Mouse (Mus musculus): ENCODE results near the gene Kmt2b. TPM values are rescaled to one million over a fixed set of nuclear protein-coding genes. Genes with fewer than 3 reads are reported as not detected.

Gene Kmt2b
- polyA plus RNA-seq, 1 experiment from 2014 or later = 14.8 TPM

GRCm38 (mm10) chr7:30558656-30559442 is 29.7 kb downstream of the Kmt2b start:
- ATAC-seq (ENCODE audit: insufficient read depth) (no peak), DNase-seq (no peak)
- peak overlapping the region; percentile 95 for H3K4me2 ChIP-seq
- no peaks in the 10 kb centered on the region for H3K27me3 ChIP-seq (ENCODE audit: insufficient read depth, low read length)
- H3K27ac ChIP-seq (ENCODE audit: low read depth) = peak overlapping the region; percentile 16; the same call in 1 of the 2 replicates
- H3K9me3 ChIP-seq (ENCODE audit: low read depth, low read length) = no peaks in the 10 kb centered on the region
- no peak for TF ChIP-seq CTCF (IDR thresholded peaks at IDR 0.05; ENCODE audit: low read depth)
- WGBS = 15% methylated on average over 12 of the region's 12 CpGs
- peak overlapping the region; percentile 75 for H3K9ac ChIP-seq
- H3K4me1 ChIP-seq (ENCODE audit: insufficient read depth) = peaks cover 5% of the 10 kb centered on the region; the same call in 1 of the 2 replicates
- H3K36me3 ChIP-seq (ENCODE audit: insufficient read depth) = peaks cover 31% of the 10 kb centered on the region
- H3K4me3 ChIP-seq (ENCODE audit: low read depth, low read length) = peak overlapping the region; percentile 64

- H3K27ac ChIP-seq (ENCODE audit: low read depth) = no peak overlapping the region
- TF ChIP-seq CTCF (IDR thresholded peaks at IDR 0.05; ENCODE audit: low read depth) = no peak
- H3K4me3 ChIP-seq (ENCODE audit: low read depth, low read length) = peak overlapping the region; percentile 64
- peaks cover 31% of the 10 kb centered on the region for H3K36me3 ChIP-seq (ENCODE audit: insufficient read depth)
- DNase-seq (no peak), ATAC-seq (ENCODE audit: insufficient read depth) (no peak)
- no peaks in the 10 kb centered on the region for H3K9me3 ChIP-seq (ENCODE audit: low read depth, low read length)
- H3K27me3 ChIP-seq (ENCODE audit: insufficient read depth, low read length) = no peaks in the 10 kb centered on the region
- H3K9ac ChIP-seq = no peak overlapping the region; the same call in 1 of the 2 replicates
- peaks cover 12% of the 10 kb centered on the region; the same call in 1 of the 2 replicates for H3K4me1 ChIP-seq (ENCODE audit: insufficient read depth)
- 90% methylated on average over 13 of the region's 13 CpGs for WGBS
- H3K4me2 ChIP-seq = peak overlapping the region; percentile 95
Observed at GRCm38 (mm10) chr7:30557901-30558514, 30.5 kb downstream of the Kmt2b start.

GRCm38 (mm10) chr7:30556894-30557536 is 31.5 kb downstream of the Kmt2b start:
- no peak overlapping the region for H3K4me3 ChIP-seq (ENCODE audit: low read depth, low read length)
- DNase-seq (peak; percentile 14), ATAC-seq (ENCODE audit: insufficient read depth) (no peak)
- peaks cover 12% of the 10 kb centered on the region; the same call in 1 of the 2 replicates for H3K4me1 ChIP-seq (ENCODE audit: insufficient read depth)
- WGBS = 92% methylated on average over 18 of the region's 18 CpGs
- no peaks in the 10 kb centered on the region for H3K27me3 ChIP-seq (ENCODE audit: insufficient read depth, low read length)
- H3K27ac ChIP-seq (ENCODE audit: low read depth) = no peak overlapping the region
- H3K9me3 ChIP-seq (ENCODE audit: low read depth, low read length) = no peaks in the 10 kb centered on the region
- H3K4me2 ChIP-seq = no peak overlapping the region
- peaks cover 31% of the 10 kb centered on the region for H3K36me3 ChIP-seq (ENCODE audit: insufficient read depth)
- H3K9ac ChIP-seq = no peak overlapping the region
- no peak for TF ChIP-seq CTCF (IDR thresholded peaks at IDR 0.05; ENCODE audit: low read depth)

- DNase-seq = peak; percentile 14
- TF ChIP-seq CTCF (IDR thresholded peaks at IDR 0.05; ENCODE audit: low read depth) = no peak
- Histone ChIP-seq H3K9me3 (ENCODE audit: low read depth, low read length) (no peaks in the 10 kb centered on the region), H3K9ac (peak overlapping the region; percentile 62), H3K4me3 (ENCODE audit: low read depth, low read length) (peak overlapping the region; percentile 62), H3K4me2 (peak overlapping the region; percentile 96), H3K4me1 (ENCODE audit: insufficient read depth) (peaks cover 12% of the 10 kb centered on the region), H3K27me3 (ENCODE audit: insufficient read depth, low read length) (no peaks in the 10 kb centered on the region), H3K27ac (ENCODE audit: low read depth) (no peak overlapping the region), H3K36me3 (ENCODE audit: insufficient read depth) (peaks cover 37% of the 10 kb centered on the region)
- WGBS = 79% methylated on average over 22 of the region's 22 CpGs
- no peak for ATAC-seq (ENCODE audit: insufficient read depth)
Observed at GRCm38 (mm10) chr7:30553810-30554584, 34.5 kb downstream of the Kmt2b start.

GRCm38 (mm10) chr7:30553021-30553589 is 35.4 kb downstream of the Kmt2b start:
- Histone ChIP-seq H3K4me1 (ENCODE audit: insufficient read depth) (peaks cover 8% of the 10 kb centered on the region), H3K27ac (ENCODE audit: low read depth) (peak overlapping the region; percentile 98), H3K9me3 (ENCODE audit: low read depth, low read length) (no peaks in the 10 kb centered on the region), H3K4me2 (peak overlapping the region; percentile 96), H3K36me3 (ENCODE audit: insufficient read depth) (peaks cover 44% of the 10 kb centered on the region), H3K9ac (peak overlapping the region; percentile 62), H3K4me3 (ENCODE audit: low read depth, low read length) (peak overlapping the region; percentile 62), H3K27me3 (ENCODE audit: insufficient read depth, low read length) (no peaks in the 10 kb centered on the region)
- ATAC-seq (ENCODE audit: insufficient read depth) (0 out of 2 replicates have a peak, but pooled peaks have one; percentile 25), DNase-seq (peak; percentile 77)
- WGBS = 2% methylated on average over 23 of the region's 23 CpGs
- no peak; the same call in 1 of the 2 replicates for TF ChIP-seq CTCF (IDR thresholded peaks at IDR 0.05; ENCODE audit: low read depth)
